Mouse (Mus musculus): Measurements from ENCODE around the gene Polg2. TPM values are rescaled to one million over a fixed set of nuclear protein-coding genes. Genes with fewer than 3 reads are reported as not detected.
"Not testable (repeated sequence)": the region's sequence is repeated elsewhere in the genome, so short reads cannot be mapped to it uniquely, and the experiment has no call there.

Gene Polg2
- polyA plus RNA-seq, 1 experiment from 2014 or later: 9.6 TPM

GRCm38 (mm10) chr11:106816316-106816715, 37.0 kb upstream of the Polg2 start:
- H3K4me1 ChIP-seq: peaks cover 32% of the 10 kb centered on the region
- no peak overlapping the region for H3K9ac ChIP-seq
- ATAC-seq: no peak
- H3K4me3 ChIP-seq: no peak overlapping the region
- H3K9me3 ChIP-seq (replicated peaks): no peaks in the 10 kb centered on the region
- WGBS: 89% methylated on average over 7 of the region's 7 CpGs
- no peak overlapping the region for H3K27ac ChIP-seq
- H3K36me3 ChIP-seq (ENCODE audit: poor library complexity, severe bottlenecking): peaks cover 83% of the 10 kb centered on the region
- no peaks in the 10 kb centered on the region for H3K27me3 ChIP-seq
- H3K4me2 ChIP-seq: no peak overlapping the region

DNA sequence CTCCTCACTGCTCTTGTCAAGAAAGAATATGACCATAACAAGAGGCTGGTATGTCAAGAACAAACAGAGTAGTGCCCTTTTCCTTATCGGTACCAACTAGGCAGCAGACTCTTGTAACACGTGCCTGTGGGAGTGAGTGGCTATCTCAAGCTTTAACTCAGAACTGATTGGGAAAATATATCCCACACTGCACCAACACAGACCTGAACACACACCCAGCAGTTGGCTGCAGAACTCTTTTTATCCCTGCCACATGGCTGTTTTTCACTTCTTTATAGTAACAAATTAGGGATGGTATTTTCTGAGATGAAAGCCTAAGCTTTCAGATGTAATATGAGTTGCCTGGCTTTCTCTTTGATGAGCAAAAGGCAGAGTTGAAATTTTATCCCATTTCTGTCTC, 36.4 kb upstream of the Polg2 start:
- no peak overlapping the region for H3K4me2 ChIP-seq
- no peaks in the 10 kb centered on the region for H3K27me3 ChIP-seq
- peaks cover 32% of the 10 kb centered on the region for H3K4me1 ChIP-seq
- H3K9ac ChIP-seq: no peak overlapping the region
- H3K36me3 ChIP-seq (ENCODE audit: poor library complexity, severe bottlenecking): peaks cover 84% of the 10 kb centered on the region
- WGBS: 88% methylated on average over 2 of the region's 2 CpGs
- no peak for ATAC-seq
- no peaks in the 10 kb centered on the region for H3K9me3 ChIP-seq (replicated peaks)
- H3K27ac ChIP-seq: no peak overlapping the region
- no peak overlapping the region for H3K4me3 ChIP-seq

DNA sequence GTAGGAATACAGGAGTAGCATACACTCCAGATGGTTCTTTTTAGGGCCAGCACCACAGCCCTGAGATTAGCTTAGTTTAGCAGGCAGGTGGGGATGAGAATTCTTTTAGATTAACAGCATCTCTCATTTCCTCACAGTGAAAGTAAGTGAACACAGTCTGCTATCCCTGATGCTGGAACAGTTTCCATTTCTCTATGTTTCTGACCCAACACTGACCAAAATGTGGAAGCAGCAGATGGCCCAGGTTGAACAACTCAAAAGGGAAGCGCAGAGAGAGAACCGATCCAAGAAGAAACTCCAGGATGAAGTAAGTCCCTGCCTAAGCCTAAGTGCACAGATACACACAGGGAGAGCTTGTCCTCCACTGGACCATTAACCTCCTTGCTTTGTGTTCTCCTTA, 36.0 kb upstream of the Polg2 start:
- peaks cover 82% of the 10 kb centered on the region for H3K36me3 ChIP-seq (ENCODE audit: poor library complexity, severe bottlenecking)
- 94% methylated on average over 2 of the region's 2 CpGs for WGBS

DNA sequence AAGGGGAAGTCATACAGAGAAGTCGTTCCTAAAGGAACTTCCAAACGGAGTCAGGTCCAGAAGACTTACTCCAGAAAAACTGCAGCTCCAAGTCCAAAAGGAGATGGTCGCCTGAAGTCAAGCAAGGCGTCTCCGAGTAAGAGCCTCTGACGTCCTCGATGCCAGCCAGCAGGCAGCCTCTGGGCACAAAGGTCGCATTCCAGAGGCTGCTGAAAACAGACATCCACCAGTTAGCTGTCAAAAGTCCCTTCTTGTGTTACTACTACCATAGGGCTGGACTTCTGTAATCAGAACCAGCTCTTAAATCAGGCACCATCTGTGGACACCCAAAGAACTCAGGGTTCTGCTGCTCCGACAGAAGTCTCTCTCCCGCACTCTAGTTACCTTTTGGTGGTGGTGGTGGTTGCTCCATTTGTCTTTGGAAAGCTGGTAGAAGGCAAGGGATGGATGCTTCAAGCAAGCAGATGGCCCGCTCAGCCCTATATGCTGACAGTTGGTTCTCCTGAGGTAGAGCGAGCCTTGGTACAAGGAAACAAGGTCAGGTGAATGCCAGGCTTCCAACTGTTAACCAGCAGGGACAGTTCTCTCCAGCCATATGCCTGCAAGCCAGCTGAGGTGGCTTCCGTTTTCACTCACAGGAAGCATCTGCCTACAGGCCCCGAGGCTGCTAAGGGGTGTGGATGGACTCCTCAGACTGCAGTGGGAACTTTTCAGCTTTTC, 35.4 kb upstream of the Polg2 start:
- H3K4me3 ChIP-seq: no peak overlapping the region
- H3K27ac ChIP-seq: no peak overlapping the region
- no peaks in the 10 kb centered on the region for H3K9me3 ChIP-seq (replicated peaks)
- ATAC-seq: no peak
- H3K27me3 ChIP-seq: no peaks in the 10 kb centered on the region
- H3K9ac ChIP-seq: no peak overlapping the region
- 87% methylated on average over 14 of the region's 14 CpGs for WGBS
- peaks cover 83% of the 10 kb centered on the region for H3K36me3 ChIP-seq (ENCODE audit: poor library complexity, severe bottlenecking)
- H3K4me2 ChIP-seq: no peak overlapping the region
- H3K4me1 ChIP-seq: peaks cover 27% of the 10 kb centered on the region

More for the DNA sequence above, 36.0 kb upstream of the Polg2 start:
- Histone ChIP-seq H3K27me3 (no peaks in the 10 kb centered on the region), H3K9me3 (replicated peaks) (no peaks in the 10 kb centered on the region), H3K27ac (no peak overlapping the region), H3K4me1 (peaks cover 29% of the 10 kb centered on the region), H3K4me3 (no peak overlapping the region), H3K4me2 (no peak overlapping the region), H3K9ac (no peak overlapping the region)
- ATAC-seq: no peak

- no peak for ATAC-seq
- Histone ChIP-seq H3K27me3 (no peaks in the 10 kb centered on the region), H3K9ac (no peak overlapping the region), H3K27ac (no peak overlapping the region), H3K36me3 (ENCODE audit: poor library complexity, severe bottlenecking) (peaks cover 80% of the 10 kb centered on the region), H3K4me2 (no peak overlapping the region), H3K9me3 (replicated peaks) (no peaks in the 10 kb centered on the region), H3K4me3 (no peak overlapping the region), H3K4me1 (peaks cover 6% of the 10 kb centered on the region; the same call in 1 of the 2 replicates)
- 95% methylated on average over 7 of the region's 7 CpGs for WGBS
Observed at GRCm38 (mm10) chr11:106812410-106813136, 33.2 kb upstream of the Polg2 start.

- ATAC-seq; H3K4me2 ChIP-seq; H3K27me3 ChIP-seq; H3K4me1 ChIP-seq; H3K4me3 ChIP-seq; H3K9me3 ChIP-seq (replicated peaks); H3K9ac ChIP-seq; H3K27ac ChIP-seq: not testable (repeated sequence)
- peaks cover 70% of the 10 kb centered on the region for H3K36me3 ChIP-seq (ENCODE audit: poor library complexity, severe bottlenecking)
- WGBS: 87% methylated on average over 1 of the region's 1 CpGs
Observed at GRCm38 (mm10) chr11:106807442-106807841, 28.1 kb upstream of the Polg2 start.

DNA sequence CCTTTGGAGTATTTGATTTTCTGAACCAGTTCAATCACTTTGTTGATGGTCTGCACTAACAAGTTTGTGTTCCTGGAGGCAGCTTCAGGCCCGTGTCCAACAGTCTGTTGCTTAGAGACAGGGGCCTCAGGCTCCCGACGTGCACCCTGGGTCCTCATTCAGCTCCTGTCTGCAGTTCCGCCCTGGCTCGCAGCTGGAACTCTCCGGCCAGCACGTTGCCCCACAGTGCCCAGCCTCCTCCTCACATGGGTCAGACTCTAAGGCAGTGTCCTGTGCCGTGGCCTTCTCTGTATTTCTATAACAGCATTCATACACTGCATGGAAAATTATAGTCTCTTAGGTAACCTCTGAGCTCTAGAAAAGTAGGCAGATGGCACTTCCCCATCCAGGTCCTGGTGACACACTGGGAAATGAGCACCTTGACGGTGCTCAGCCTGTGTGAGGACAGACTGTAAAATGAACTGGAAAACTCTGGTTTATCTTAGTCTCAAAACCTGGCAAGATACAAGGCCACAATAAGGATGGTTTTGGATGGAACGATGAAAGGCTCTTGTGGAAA, 22.8 kb upstream of the Polg2 start:
- Histone ChIP-seq H3K27ac (no peak overlapping the region), H3K4me1 (no peaks in the 10 kb centered on the region), H3K27me3 (no peaks in the 10 kb centered on the region), H3K4me2 (no peak overlapping the region), H3K36me3 (ENCODE audit: poor library complexity, severe bottlenecking) (peaks cover 88% of the 10 kb centered on the region), H3K9ac (no peak overlapping the region), H3K4me3 (no peak overlapping the region), H3K9me3 (replicated peaks) (peaks cover 6% of the 10 kb centered on the region)
- 85% methylated on average over 10 of the region's 10 CpGs for WGBS
- ATAC-seq: no peak

DNA sequence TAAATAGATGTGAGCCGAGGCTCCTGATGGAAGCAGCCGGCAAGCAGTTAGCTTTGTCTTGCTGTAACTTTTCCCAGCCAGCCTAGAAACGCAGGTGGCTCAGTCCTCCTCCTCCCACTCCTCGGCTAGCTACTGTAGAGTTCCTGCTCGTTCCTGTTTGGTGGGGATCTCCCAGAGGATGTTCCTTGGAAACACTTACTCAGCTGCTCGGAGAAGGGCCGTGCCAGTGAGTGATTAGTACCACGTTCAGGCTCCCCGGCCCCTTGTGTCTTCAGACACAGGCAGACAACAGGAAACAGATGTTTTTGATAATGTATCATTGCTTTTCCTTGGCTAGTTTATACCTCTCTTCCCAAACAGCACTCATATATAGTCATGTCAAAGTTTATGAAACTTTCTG, 16.3 kb upstream of the Polg2 start:
- 86% methylated on average over 9 of the region's 9 CpGs for WGBS
- H3K4me1 ChIP-seq: peaks cover under 1% of the 10 kb centered on the region; the same call in 1 of the 2 replicates
- no peak overlapping the region for H3K27ac ChIP-seq
- no peak overlapping the region for H3K9ac ChIP-seq
- peaks cover 78% of the 10 kb centered on the region for H3K36me3 ChIP-seq (ENCODE audit: poor library complexity, severe bottlenecking)
- H3K4me2 ChIP-seq: no peak overlapping the region
- H3K4me3 ChIP-seq: no peak overlapping the region
- H3K9me3 ChIP-seq (replicated peaks): peaks cover 6% of the 10 kb centered on the region
- no peaks in the 10 kb centered on the region for H3K27me3 ChIP-seq
- ATAC-seq: no peak

- no peak for ATAC-seq
- WGBS: 68% methylated on average over 4 of the region's 4 CpGs
- no peak overlapping the region for H3K4me3 ChIP-seq
Observed at GRCm38 (mm10) chr11:106793846-106794245, 14.5 kb upstream of the Polg2 start.

GRCm38 (mm10) chr11:106789649-106790048, 10.3 kb upstream of the Polg2 start:
- Histone ChIP-seq H3K4me2 (peak overlapping the region; percentile 78), H3K27ac (peak overlapping the region; percentile 99), H3K9me3 (replicated peaks) (no peaks in the 10 kb centered on the region), H3K4me1 (peaks cover 27% of the 10 kb centered on the region), H3K4me3 (peak overlapping the region; percentile 98), H3K9ac (peak overlapping the region; percentile 100), H3K27me3 (no peaks in the 10 kb centered on the region), H3K36me3 (ENCODE audit: poor library complexity, severe bottlenecking) (peaks cover 50% of the 10 kb centered on the region)
- WGBS: 0% methylated on average over 6 of the region's 6 CpGs
- no peak for ATAC-seq

More at GRCm38 (mm10) chr11:106793846-106794245, 14.5 kb upstream of the Polg2 start:
- H3K4me2 ChIP-seq: no peak overlapping the region
- H3K27me3 ChIP-seq: no peaks in the 10 kb centered on the region
- no peak overlapping the region for H3K27ac ChIP-seq
- H3K9me3 ChIP-seq (replicated peaks): peaks cover 6% of the 10 kb centered on the region
- peaks cover 60% of the 10 kb centered on the region for H3K36me3 ChIP-seq (ENCODE audit: poor library complexity, severe bottlenecking)
- no peak overlapping the region for H3K9ac ChIP-seq
- peaks cover 11% of the 10 kb centered on the region for H3K4me1 ChIP-seq

DNA sequence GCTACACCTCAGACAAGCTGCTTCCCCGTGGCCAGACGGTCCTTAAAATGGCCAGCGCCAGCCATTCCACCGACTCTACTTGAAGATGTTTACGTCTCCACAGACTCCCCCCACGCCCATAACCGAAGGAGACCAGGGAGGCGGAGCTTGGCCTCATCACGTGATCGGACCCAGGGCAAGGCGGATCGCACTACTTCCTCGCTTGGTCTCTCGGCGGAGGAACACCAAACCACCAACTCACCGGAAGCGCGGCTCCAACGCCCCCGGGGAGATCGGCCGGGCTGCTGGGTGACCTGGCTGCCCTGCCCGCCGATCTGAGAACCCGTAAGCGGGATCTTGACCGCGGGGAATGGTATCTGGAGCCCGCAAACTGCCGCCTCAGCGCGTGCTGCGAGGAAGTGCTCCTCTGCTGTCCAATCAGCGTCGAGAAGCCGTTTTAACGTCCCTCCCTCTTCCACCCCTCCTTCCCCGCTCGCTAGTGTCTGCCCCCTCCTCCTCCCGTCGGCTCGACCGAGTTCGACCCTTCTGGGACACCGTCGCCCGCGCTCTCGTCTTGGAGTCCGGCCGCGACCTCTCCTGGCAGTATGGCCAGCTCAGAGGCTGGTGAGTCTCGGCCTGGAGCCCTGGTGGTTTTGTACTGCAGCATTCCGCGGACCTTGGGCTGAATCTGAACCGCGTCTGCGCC, 9.6 kb upstream of the Polg2 start, which contains the start of the genes Ddx5 and Cep95:
Gene Ddx5, minus strand, starts transcription at position 411 of the 685 bp plus-strand sequence.
Gene Cep95, plus strand, starts transcription at position 478 of the 685 bp plus-strand sequence.
- H3K4me3 ChIP-seq: peak within 1 kb of the TSS; percentile 98
- no peaks in the 10 kb centered on the region for H3K9me3 ChIP-seq (replicated peaks)
- H3K9ac ChIP-seq: peak within 1 kb of the TSS; percentile 100
- H3K36me3 ChIP-seq (ENCODE audit: poor library complexity, severe bottlenecking): peaks cover 50% of the 10 kb centered on the region
- under 1% methylated on average over 58 of the region's 58 CpGs for WGBS
- peaks cover 31% of the 10 kb centered on the region for H3K4me1 ChIP-seq
- H3K27ac ChIP-seq: peak within 1 kb of the TSS; percentile 99
- H3K4me2 ChIP-seq: peak within 1 kb of the TSS; percentile 78
- H3K27me3 ChIP-seq: no peaks in the 10 kb centered on the region
- peak; percentile 91 for ATAC-seq

All from forebrain, embryonic 13.5 days (tissue).